Mouse (Mus musculus): ENCODE results near the gene Dr1. TPM values are rescaled to one million over a fixed set of nuclear protein-coding genes. Genes with fewer than 3 reads are reported as not detected.

The Dr1 gene
- total RNA-seq, 2 experiments from 2014 or later: 21.9 TPM

Other genes with a start within 250 kb of the Dr1 start
- gene Mtf2, start 203.2 kb upstream of the Dr1 start, total RNA-seq (2021): 10 to 100 TPM; 17.7 to 20.0 TPM
- gene Tmed5, start 136.3 kb upstream of the Dr1 start, total RNA-seq (2021): 10 to 100 TPM; 22.9 to 25.6 TPM
- gene Ccdc18, start 136.0 kb upstream of the Dr1 start, total RNA-seq (2021): 1 to 10 TPM in 1 of 2 experiments, under 1 TPM in 1; 0.67 to 1.7 TPM
- 1 to 10 TPM; 8.0 to 8.5 TPM for gene Pigg, start 43.7 kb downstream of the Dr1 start, total RNA-seq (2021)
- under 1 TPM; 0.24 to 0.41 TPM for gene Gm42517, start 99.0 kb downstream of the Dr1 start, total RNA-seq (2021)
- not detected for gene Pde6b, start 119.5 kb downstream of the Dr1 start, total RNA-seq (2021)
- 100 to 1,000 TPM; 860 to 886 TPM for gene Atp5k, start 165.6 kb downstream of the Dr1 start, total RNA-seq (2021)
- gene Mfsd7a, start 180.0 kb downstream of the Dr1 start, total RNA-seq (2021): 1 to 10 TPM; 1.1 to 1.4 TPM
- 10 to 100 TPM; 40.9 to 43.4 TPM for gene Pcgf3, start 192.3 kb downstream of the Dr1 start, total RNA-seq (2021)

Measured in heart, postnatal 14 days (tissue).